Mouse (Mus musculus) ES-E14 (cell line): ENCODE measurements around the gene Cfap44.
A peak's percentile ranks its signal among the peaks of the same experiment; 100 is the strongest.

Source experiments
- CHD2 ChIP-seq: IDR thresholded peaks from 2 replicates; pipeline ENCODE4 v1.6.1; 2014; ENCODE audit warnings: mild to moderate bottlenecking, low read depth, low read length, inconsistent platforms
- HCFC1 ChIP-seq: IDR thresholded peaks from 2 replicates; pipeline ENCODE4 v1.6.1; 2012; ENCODE audit warnings: low read length, inconsistent platforms, borderline replicate concordance; ENCODE audit not compliant: insufficient read depth
- MAFK ChIP-seq: IDR thresholded peaks from 2 replicates; pipeline ENCODE4 v1.6.1; 2014; ENCODE audit warnings: mild to moderate bottlenecking, low read depth, low read length, inconsistent platforms; ENCODE audit not compliant: insufficient read depth
- ZC3H11A ChIP-seq: IDR thresholded peaks from 2 replicates; pipeline ENCODE4 v1.6.1; 2012; ENCODE audit warnings: low read depth, mild to moderate bottlenecking, inconsistent platforms, low read length, borderline replicate concordance

- TF ChIP-seq HCFC1 (0 out of 2 replicates have a peak, but pooled peaks have one; percentile 48), ZC3H11A (no peak), CHD2 (no peak), MAFK (no peak)
Observed at GRCm38 (mm10) chr16:44347071-44347901, 47.3 kb upstream of the Cfap44 start, which contains the start of gene Spice1.
